Mouse (Mus musculus): ENCODE measurements around the gene Trim2. TPM values are rescaled to one million over a fixed set of nuclear protein-coding genes. Genes with fewer than 3 reads are reported as not detected.
A peak's percentile ranks its signal among the peaks of the same experiment; 100 is the strongest.

Gene Trim2
- total and polyA plus RNA-seq, 3 experiments, result 2.4 to 3.3 (median 2.5) TPM

DNA sequence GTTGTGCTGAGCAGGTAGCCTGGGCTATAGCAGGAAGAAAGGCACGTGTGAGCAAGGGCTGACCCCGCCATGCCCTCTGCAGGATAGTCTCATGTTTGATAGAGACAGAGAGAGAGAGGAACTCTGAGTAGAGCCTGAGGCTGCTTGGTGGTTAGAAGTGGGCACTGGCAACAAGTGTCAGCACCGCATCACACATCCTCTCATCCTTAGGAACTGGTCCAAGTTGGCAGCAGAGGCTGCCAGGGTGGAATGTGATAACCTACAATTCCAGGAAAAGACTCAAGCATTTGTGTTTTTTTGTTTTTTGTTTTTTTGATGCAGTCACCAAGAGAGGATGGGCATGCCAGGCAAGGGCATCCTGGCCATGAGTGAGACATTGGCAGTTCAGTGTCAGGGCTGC, 8.5 kb downstream of the Trim2 start:
- dilution Hi-C loops (cut with MboI; ENCODE audit: extremely low pct_ligation_motif_present, extremely low pct_unique_long_range_greater_than_20kb, low sequenced_read_pairs) (no loop called here), in situ Hi-C loops (cut with MboI; ENCODE audit: low pct_ligation_motif_present, low pct_unique_long_range_greater_than_20kb, low sequenced_read_pairs) (no loop called here)
- no peaks in the 10 kb centered on the region for H3K79me2 ChIP-seq (replicated peaks; ENCODE audit: control insufficient read depth, extremely low read depth, insufficient read depth, poor library complexity, severe bottlenecking)
- peaks cover 5% of the 10 kb centered on the region for H3K9me3 ChIP-seq (replicated peaks; ENCODE audit: low read length)
- no peak overlapping the region for H3K27ac ChIP-seq (ENCODE audit: insufficient read depth, low read depth)
- TF ChIP-seq BHLHE40 (IDR thresholded peaks at IDR 0.05; ENCODE audit: low read depth, low read length), result 0 out of 2 replicates have a peak, but pooled peaks have one; percentile 12
- no peak for TF ChIP-seq ETS1 (conservative IDR thresholded peaks at IDR 0.05; ENCODE audit: low read depth, low read length)
- H3K27me3 ChIP-seq (replicated peaks), result no peaks in the 10 kb centered on the region
- no peaks in the 10 kb centered on the region for H3K36me3 ChIP-seq (replicated peaks in 1 of 2; ENCODE audit: control insufficient read depth in 1 of 2, insufficient read depth in 1 of 2, low read length in 1 of 2)
- H3K9ac ChIP-seq (ENCODE audit: insufficient read depth, low read depth), result no peak overlapping the region
- peaks cover 7 to 11% of the 10 kb centered on the region in 2 experiments; a peak in 3 of 4 replicates for H3K4me1 ChIP-seq (ENCODE audit: control insufficient read depth in 1 of 2, insufficient read depth in 2 of 2)
- no peak overlapping the region for H3K4me2 ChIP-seq (ENCODE audit: insufficient read depth, low read depth, poor library complexity, severe bottlenecking)
- DNase-seq (ENCODE audit: extremely low read depth), result no peak
- no peak overlapping the region for H3K4me3 ChIP-seq (replicated peaks in 1 of 3; ENCODE audit: low read depth in 2 of 3, low read length in 2 of 3, poor library complexity in 1 of 3)

DNA sequence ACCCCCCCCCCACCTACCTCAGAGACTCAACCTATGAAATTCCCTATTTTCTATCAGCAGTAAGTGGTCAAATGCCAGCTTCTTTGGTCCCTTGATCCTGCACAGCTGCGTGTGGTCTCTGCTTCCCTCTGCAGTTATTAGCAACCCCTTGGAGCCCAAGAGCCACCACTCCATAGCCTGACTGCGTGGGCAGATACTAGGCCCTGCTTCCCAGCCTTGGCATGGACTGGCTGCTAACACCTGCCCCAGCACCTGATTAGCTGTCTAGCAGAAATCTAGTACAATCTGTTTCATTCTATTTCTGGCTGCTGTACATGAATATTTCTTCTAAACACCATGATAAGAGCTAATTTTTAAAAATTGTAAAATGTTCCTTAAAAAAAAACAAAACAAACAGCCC, 10.0 kb downstream of the Trim2 start:
- TF ChIP-seq PAX5 (IDR thresholded peaks at IDR 0.05; ENCODE audit: low read length), result no peak
- no peak for TF ChIP-seq ETS1 (conservative IDR thresholded peaks at IDR 0.05; ENCODE audit: low read depth, low read length)
- TF ChIP-seq ELF1 (IDR thresholded peaks at IDR 0.05; ENCODE audit: low read depth, low read length), result no peak
- TF ChIP-seq CHD1 (IDR thresholded peaks at IDR 0.05; ENCODE audit: low read depth, low read length), result no peak
- TF ChIP-seq KAT2A (IDR thresholded peaks at IDR 0.05; ENCODE audit: insufficient replicate concordance, low read length), result no peak
- no peak for TF ChIP-seq JUND (conservative IDR thresholded peaks at IDR 0.05; ENCODE audit: low read depth, low read length)
- TF ChIP-seq JUN (IDR thresholded peaks at IDR 0.05; ENCODE audit: insufficient read depth, low read depth, low read length), result no peak
- TF ChIP-seq MEF2A (IDR thresholded peaks at IDR 0.05; ENCODE audit: borderline replicate concordance, low read depth, low read length), result no peak
- TF ChIP-seq USF1 (IDR thresholded peaks at IDR 0.05; ENCODE audit: low read depth, low read length), result no peak
- TF ChIP-seq IRF4 (IDR thresholded peaks at IDR 0.05; ENCODE audit: low read depth, low read length), result no peak
- TF ChIP-seq E2F4 (IDR thresholded peaks at IDR 0.05; ENCODE audit: insufficient replicate concordance, low read depth, low read length), result no peak
- no peak for TF ChIP-seq BHLHE40 (IDR thresholded peaks at IDR 0.05; ENCODE audit: low read depth, low read length)
- no peak for TF ChIP-seq NELFE (IDR thresholded peaks at IDR 0.05; ENCODE audit: low read depth, low read length)
- H3K9me3 ChIP-seq (replicated peaks; ENCODE audit: low read length), result peaks cover 5% of the 10 kb centered on the region
- in situ Hi-C loops (cut with MboI; ENCODE audit: low pct_ligation_motif_present, low pct_unique_long_range_greater_than_20kb, low sequenced_read_pairs) (no loop called here), dilution Hi-C loops (cut with MboI; ENCODE audit: extremely low pct_ligation_motif_present, extremely low pct_unique_long_range_greater_than_20kb, low sequenced_read_pairs) (no loop called here)
- no peak for DNase-seq (ENCODE audit: extremely low read depth)
- no peak overlapping the region for H3K4me2 ChIP-seq (ENCODE audit: insufficient read depth, low read depth, poor library complexity, severe bottlenecking)
- H3K4me3 ChIP-seq (replicated peaks in 1 of 3; ENCODE audit: low read depth in 2 of 3, low read length in 2 of 3, poor library complexity in 1 of 3), result no peak overlapping the region
- H3K4me1 ChIP-seq (ENCODE audit: control insufficient read depth in 1 of 2, insufficient read depth in 2 of 2), result peaks cover 7 to 11% of the 10 kb centered on the region in 2 experiments; a peak in 3 of 4 replicates
- no peaks in the 10 kb centered on the region for H3K27me3 ChIP-seq (replicated peaks)
- H3K9ac ChIP-seq (ENCODE audit: insufficient read depth, low read depth), result no peak overlapping the region
- no peaks in the 10 kb centered on the region for H3K36me3 ChIP-seq (replicated peaks in 1 of 2; ENCODE audit: control insufficient read depth in 1 of 2, insufficient read depth in 1 of 2, low read length in 1 of 2)
- no peak overlapping the region for H3K27ac ChIP-seq (ENCODE audit: insufficient read depth, low read depth)
- H3K79me2 ChIP-seq (replicated peaks; ENCODE audit: control insufficient read depth, extremely low read depth, insufficient read depth, poor library complexity, severe bottlenecking), result no peaks in the 10 kb centered on the region

DNA sequence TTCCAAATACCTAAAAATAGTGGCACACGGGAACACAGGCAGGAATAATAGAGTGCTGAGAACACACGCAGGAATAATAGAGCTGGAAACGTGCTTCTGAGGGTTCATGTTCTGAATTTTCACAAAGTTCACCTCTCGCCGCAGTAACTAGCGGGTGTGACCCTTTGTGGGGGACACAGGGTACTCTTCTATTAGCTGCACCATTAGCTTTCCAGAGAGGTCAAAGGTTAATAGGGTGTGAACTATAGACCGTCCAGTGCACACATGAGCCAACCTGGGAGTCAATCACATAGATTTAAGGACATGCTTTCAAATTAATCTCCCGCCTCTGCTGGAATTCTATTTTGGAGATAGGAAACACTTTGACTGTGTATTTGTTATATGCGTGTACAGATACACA, 11.9 kb downstream of the Trim2 start:
- H3K4me3 ChIP-seq (replicated peaks in 1 of 3; ENCODE audit: low read depth in 2 of 3, low read length in 2 of 3, poor library complexity in 1 of 3), result no peak overlapping the region
- 0 out of 2 replicates have a peak overlapping the region, but pooled peaks have one; percentile 86 for H3K4me2 ChIP-seq (ENCODE audit: insufficient read depth, low read depth, poor library complexity, severe bottlenecking)
- H3K27ac ChIP-seq (ENCODE audit: insufficient read depth, low read depth), result no peak overlapping the region
- peaks cover 5% of the 10 kb centered on the region for H3K9me3 ChIP-seq (replicated peaks; ENCODE audit: low read length)
- in situ Hi-C loops (cut with MboI; ENCODE audit: low pct_ligation_motif_present, low pct_unique_long_range_greater_than_20kb, low sequenced_read_pairs), result no loop called here
- no peak for DNase-seq (ENCODE audit: extremely low read depth)
- H3K4me1 ChIP-seq (ENCODE audit: control insufficient read depth in 1 of 2, insufficient read depth in 2 of 2), result peaks cover 7 to 11% of the 10 kb centered on the region in 2 experiments; a peak in 3 of 4 replicates
- no peaks in the 10 kb centered on the region for H3K27me3 ChIP-seq (replicated peaks)
- no peaks in the 10 kb centered on the region for H3K79me2 ChIP-seq (replicated peaks; ENCODE audit: control insufficient read depth, extremely low read depth, insufficient read depth, poor library complexity, severe bottlenecking)
- no peak overlapping the region for H3K9ac ChIP-seq (ENCODE audit: insufficient read depth, low read depth)
- dilution Hi-C loops (cut with MboI; ENCODE audit: extremely low pct_ligation_motif_present, extremely low pct_unique_long_range_greater_than_20kb, low sequenced_read_pairs), result no loop called here
- TF ChIP-seq PAX5 (IDR thresholded peaks at IDR 0.05; ENCODE audit: low read length) (no peak), CHD1 (IDR thresholded peaks at IDR 0.05; ENCODE audit: low read depth, low read length) (no peak), CHD2 (IDR thresholded peaks at IDR 0.05; ENCODE audit: low read length) (no peak), ZKSCAN1 (IDR thresholded peaks at IDR 0.05; ENCODE audit: borderline replicate concordance, low read depth, low read length) (no peak), MXI1 (IDR thresholded peaks at IDR 0.05; ENCODE audit: low read depth, low read length) (no peak), ZC3H11A (IDR thresholded peaks at IDR 0.05; ENCODE audit: low read depth, low read length) (no peak)
- H3K36me3 ChIP-seq (replicated peaks in 1 of 2; ENCODE audit: control insufficient read depth in 1 of 2, insufficient read depth in 1 of 2, low read length in 1 of 2), result no peaks in the 10 kb centered on the region

Measured in CH12.LX (cell line).